Mouse (Mus musculus) urinary bladder, postnatal 14 days (tissue): Measurements from ENCODE around the gene Dynlt1c.
A peak's percentile ranks its signal among the peaks of the same experiment; 100 is the strongest.
"Not testable (repeated sequence)": the region's sequence is repeated elsewhere in the genome, so short reads cannot be mapped to it uniquely, and the experiment has no call there.

Source experiments
- DNase-seq: peaks from one replicate; pipeline ENCODE4 v3.0.0; 2021; ENCODE audit warnings: low spot score

Dynlt1c gene

GRCm38 (mm10) chr17:6620035-6620434 is 18.6 kb downstream of the Dynlt1c start:
- not testable (repeated sequence) for DNase-seq

DNA sequence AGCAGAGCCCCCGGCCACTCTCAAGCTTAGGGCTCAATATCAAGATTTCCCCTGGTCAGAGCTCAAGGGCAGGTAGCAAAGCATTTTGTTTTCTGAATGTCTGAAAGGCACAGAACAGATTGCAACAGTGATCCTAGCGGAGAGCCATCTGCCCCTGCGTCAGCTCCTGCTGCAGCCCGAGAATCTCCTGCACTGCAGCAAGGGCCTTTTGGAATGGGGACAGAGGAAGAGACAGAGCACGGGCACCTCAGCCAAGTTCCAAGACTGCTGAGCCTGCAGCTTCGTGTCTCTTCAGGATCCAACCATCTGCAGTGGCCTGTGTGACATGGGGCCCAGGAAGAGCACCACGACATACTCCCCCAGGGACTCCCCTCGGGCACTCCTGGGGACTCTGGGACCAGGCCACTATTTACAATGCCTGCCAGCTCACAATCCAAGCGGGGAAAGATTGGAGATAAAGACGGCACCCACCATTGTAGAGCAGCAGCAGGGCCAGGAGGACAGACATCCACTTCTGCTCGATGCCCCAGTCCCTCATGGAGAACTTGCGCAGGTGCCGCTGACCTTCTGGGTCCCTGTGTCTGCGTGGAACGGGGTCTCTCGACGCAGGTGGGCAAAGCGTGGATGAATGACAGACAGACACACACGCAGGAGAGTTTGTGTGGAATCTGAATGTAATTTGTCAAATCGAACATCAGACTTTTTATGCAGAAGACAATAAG is 19.4 kb downstream of the Dynlt1c start:
- not testable (repeated sequence) for DNase-seq

DNA sequence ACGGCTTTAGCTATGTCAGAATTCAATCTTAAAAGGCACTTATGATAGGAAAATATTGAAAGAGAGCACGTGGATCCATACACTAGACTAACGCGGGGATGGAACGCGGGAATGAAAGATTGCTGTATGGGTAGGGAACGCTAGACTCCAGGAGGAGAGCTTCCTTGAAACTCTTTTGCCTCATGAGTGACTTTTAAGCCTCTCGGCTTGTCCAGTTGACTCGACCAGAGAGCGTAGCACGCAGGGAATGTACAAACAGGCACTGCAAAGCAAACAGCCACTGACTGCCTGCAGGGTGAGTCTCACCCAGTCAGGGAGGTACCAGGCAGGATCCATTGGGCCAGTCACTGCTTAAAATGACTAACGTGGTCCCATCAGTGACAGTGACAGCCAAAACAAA is 20.5 kb downstream of the Dynlt1c start:
- DNase-seq: not testable (repeated sequence)

DNA sequence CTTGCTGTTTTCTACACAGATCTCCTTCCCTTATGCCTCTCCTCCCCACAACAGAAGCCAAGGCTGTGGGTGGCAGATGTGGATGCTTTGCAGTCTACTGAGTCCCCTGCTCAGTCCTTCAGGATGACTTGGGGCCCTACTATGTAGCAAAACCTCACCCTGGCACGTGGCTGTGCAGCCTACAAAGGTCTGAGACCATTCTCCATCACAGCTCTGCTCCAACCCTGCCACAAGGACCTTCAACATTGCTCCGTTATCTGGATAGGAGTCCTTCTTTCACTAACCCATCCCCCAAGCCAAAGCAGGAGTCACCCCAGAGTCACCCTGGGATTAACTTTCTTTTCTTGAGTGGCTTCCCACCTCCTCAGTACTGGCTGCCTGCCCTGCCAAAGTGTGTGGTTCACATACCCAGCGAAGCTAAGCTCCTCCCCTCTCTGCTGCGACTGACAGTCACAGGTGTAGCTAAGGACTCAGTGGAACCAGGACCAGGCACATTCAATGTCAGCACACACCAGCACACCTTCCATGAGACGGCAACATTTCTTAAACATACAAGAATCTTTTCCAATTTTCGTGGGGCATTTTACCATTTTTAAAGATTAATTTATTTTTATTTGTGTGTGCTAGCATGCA is 23.6 kb downstream of the Dynlt1c start:
- DNase-seq: not testable (repeated sequence)

GRCm38 (mm10) chr17:6630398-6630797 is 28.9 kb downstream of the Dynlt1c start:
- peak; percentile 48 for DNase-seq

DNA sequence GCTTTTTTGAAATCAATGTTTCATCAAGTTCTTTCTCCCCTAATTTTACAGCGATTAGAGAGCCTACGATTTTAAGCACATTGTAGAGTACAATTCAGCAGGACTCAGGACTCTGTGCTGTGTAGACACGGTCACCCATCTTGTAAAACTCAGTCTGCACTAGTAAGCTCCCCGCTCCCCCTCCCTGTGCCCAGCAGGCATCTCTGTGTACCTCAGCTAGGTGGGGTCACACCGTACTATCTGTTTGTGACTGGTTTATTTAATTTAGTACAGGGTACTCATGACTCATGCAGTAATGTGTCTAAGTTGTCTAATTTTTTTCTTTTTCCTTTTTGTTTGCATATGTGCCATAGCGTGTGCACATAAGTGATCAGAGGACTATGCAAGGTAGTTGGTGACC is 31.4 kb downstream of the Dynlt1c start:
- not testable (repeated sequence) for DNase-seq

DNA sequence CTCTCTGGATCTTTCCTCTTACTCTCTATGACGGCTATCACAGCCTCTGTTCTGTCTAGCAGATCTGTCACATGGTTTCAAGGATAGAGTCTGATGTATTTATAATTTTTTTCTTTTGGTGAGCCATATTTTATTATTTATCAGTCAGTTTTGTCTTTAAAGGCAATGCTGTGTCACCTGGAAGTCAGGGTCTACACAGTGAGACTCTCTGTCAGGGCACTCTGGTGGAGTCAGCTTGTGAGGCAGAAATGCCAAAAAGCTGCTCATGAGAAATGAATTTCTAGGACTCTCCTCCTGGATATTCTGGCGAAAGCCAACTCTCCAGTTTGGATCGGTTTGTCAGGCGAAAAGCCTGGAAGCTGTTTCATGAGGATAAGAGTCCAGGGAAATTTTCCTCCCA is 34.3 kb downstream of the Dynlt1c start:
- DNase-seq: not testable (repeated sequence)

DNA sequence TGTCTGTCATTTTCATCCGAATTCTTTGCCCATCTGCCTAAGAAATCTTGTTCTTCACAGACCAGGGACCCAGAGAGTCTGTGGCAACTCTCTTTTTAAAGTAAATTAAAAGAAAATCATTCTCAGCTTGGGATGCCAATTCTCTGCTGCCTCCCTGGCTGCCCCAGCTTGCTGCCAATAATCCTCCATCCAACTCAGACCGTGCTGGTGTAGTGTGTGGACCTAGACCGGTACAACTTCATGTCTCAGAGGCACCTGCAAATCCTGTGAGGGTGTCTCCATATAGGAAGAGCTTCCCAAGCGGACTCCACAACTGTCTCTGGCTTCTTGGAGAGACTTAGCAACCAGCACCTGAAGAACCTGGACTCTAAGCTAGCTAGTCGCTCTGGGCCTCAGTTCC is 35.4 kb downstream of the Dynlt1c start:
- DNase-seq: no peak

DNA sequence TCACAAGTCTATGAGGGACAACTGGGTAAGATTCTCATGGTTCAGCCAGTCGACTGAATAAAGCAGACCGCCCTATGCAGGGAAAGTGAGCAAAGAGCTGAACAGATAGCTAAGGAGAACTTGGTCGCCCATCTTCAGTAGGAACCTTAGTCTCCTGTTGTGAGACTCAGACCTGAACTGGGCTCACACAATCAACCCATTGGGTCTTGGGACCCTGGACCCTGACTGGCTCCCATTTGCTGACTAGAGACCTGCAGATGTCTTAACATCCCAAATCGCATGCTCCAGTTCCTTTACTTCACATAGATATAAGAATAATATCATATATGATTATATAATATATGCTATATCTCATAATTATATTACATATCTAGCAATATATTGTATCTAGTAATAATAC is 36.0 kb downstream of the Dynlt1c start:
- DNase-seq: not testable (repeated sequence)

DNA sequence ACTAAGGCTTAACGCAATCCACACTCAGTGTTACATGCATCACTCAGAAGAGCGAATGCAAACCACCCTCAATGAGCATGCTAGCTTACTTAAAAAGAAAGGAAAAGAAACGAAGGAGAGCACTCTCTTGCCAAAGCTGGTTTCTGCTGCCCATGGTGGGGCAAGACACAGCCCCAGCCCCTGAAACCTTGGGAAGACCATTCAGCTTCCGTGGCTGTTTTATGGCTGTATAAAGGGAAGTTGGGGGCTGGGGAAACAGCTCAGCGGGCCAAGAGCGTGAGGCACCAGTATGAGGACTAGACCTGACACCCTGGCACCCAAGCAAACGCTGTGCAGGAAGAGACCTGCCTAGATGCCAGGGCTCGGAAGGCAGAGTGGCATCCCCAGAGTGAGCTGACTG is 37.0 kb downstream of the Dynlt1c start:
- not testable (repeated sequence) for DNase-seq

DNA sequence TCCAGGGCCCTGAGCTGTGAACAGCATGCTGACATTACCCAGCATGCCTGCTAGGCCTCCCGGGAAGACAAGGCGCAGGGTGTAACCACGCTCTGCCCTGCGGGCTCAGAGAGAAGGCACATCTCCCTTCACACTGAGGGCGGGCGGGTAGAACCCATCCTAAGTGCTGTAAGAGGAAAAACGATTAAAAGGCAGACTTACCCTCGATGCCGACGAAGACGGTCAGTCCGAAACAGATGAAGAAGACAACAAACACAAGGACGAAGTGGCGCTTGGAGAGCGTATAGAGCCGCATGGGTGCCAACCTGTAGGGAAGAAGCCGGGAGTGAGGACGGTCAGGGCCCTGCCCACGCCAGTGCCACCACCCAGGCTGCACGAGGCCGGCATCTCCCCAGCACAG is 38.0 kb downstream of the Dynlt1c start:
- not testable (repeated sequence) for DNase-seq

- DNase-seq: not testable (repeated sequence)
These were observed 38.7 kb downstream of the Dynlt1c start for GRCm38 (mm10) chr17:6640044-6640637.

DNA sequence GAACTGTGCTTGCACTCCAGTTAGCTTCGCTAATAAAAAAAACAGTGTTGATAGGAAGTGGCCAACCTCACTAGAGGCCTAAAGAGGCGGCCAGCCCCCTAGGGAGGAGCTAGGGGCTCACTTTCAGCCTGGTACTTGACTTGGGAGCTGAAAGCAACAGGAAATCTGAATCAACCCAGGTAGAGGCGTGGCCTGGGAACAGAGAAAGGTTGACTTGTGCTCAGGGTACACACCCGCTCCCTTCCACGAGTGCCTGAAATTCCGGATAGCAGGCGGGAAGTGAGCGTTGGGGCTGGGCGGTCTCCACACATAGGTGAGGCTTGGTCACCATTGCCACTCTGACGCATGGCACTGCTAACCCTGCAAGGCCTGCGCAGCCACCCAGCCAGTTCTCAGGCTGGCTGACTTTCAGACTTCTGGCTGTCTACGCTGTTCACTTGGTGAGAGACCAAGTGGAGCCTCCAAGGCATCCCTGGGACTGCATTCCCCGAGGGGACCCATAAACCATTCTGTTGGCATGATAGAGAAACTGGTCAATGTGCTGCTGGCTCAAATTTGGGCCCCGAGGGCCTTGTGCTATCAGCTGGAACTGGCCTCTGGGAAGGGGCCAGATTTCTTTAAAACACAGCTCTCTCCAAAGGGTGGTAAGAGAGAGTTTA is 39.4 kb downstream of the Dynlt1c start:
- DNase-seq: peak; percentile 73

- DNase-seq: not testable (repeated sequence)
These were observed 42.7 kb downstream of the Dynlt1c start for GRCm38 (mm10) chr17:6644210-6644609.

DNA sequence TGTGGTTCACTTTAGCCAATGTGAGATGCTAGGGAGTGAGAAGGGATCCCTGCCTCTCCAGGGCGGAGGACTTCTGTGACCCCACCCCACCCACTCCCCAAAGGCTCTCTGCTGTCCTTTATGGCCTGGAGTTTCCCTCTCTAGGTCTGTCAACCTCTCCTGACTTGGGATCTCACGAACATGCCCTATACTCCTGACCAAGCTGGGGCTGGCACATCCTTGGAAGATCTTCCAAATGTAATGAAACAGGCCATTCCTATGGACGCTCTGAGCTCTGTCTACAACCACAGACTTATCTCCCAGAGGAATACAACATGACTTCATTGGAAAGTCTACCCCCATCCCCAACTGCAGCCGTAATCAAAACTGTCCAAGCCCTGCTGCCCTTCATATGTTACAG is 43.2 kb downstream of the Dynlt1c start:
- not testable (repeated sequence) for DNase-seq

DNA sequence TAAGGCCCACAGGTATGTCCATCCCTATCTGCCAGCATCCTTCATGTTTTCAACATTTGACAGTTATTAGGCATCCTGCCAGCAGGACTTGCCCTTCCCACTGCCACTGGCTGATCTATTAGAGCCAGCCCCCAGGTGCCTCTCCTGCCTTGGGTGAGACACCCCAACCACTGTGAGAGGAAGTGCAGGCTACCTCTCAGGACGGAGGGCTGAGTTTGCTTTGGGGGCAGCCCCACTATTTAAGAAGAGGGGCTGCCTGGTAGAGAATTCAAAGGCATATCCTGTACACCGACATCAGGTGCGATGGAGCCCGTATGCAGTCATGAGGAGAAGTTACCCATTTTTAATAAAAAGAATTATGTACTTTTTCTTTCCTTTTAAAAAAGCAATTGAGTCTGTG is 44.2 kb downstream of the Dynlt1c start:
- not testable (repeated sequence) for DNase-seq

- DNase-seq: not testable (repeated sequence)
These were observed 45.4 kb downstream of the Dynlt1c start for GRCm38 (mm10) chr17:6646841-6647240.

DNA sequence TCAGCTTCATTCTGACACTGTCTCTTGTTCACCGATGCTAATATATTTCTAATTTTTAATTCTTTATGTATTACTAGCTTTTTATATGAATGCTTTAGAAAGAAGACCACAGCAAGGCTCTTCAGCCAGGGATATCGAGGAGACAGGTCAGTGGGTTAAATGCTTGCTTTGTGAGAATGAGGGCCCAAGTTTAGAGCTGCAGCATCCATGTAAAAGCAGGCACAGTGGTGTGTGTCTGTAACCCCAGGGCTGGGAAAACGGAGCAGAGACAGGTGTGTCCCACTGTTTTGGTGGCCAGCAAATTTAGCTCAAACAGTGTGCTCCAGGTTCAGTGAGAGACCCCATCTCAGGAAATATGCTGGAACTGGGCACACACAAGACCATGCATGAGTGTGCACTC is 46.0 kb downstream of the Dynlt1c start:
- not testable (repeated sequence) for DNase-seq

- not testable (repeated sequence) for DNase-seq
These were observed 49.6 kb downstream of the Dynlt1c start for GRCm38 (mm10) chr17:6650904-6651565.

GRCm38 (mm10) chr17:6653341-6653946 is 52.0 kb downstream of the Dynlt1c start:
- not testable (repeated sequence) for DNase-seq

- peak; percentile 58 for DNase-seq
These were observed 53.6 kb downstream of the Dynlt1c start for GRCm38 (mm10) chr17:6655087-6655511.
